In the genomic region with DNA sequence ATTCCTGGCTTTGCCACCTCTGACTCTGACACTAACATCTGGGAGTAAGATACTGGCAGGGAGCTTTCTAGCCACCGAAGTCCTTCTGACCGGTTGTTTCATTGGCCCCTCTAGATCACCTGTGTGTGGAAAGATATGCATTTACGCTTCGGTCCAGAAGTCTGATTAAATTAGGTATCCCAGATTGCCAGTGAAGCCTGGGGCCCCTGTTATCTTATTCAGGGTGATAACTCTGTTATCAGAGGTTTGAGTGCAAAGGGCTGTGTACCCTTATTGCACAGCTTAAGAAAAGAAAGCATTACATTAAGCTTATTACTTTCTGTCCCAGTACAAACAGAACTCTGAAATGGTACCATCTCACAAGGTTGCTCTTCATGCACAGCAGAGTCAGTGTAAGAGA, we compare ENCODE assay signal across 29 mouse cellular contexts. TPM values are rescaled to one million over a fixed set of nuclear protein-coding genes. Genes with fewer than 3 reads are reported as not detected.
"Had no signal": no experiment of that assay in that cellular context is flagged by ENCODE, and none has a peak within 500 bp of the region (broad histone marks: within the 10 kb centered on the region; RNA-seq: fewer than 3 reads in every experiment).

No protein-coding gene starts in this region.

- DNase-seq: cerebellum, adult 18-20 months; cerebellum, adult 2 months; cerebellum, adult 8-10 months; cerebellum, adult 9-10 months; cerebellum, adult 9-11 months; cerebellum, postnatal 10 days; cerebellum, postnatal 25 days; cerebellum, postnatal 36 days; embryo, embryonic 11 days; forebrain, postnatal 0 days; gastrocnemius, postnatal 10 days; gastrocnemius, postnatal 14 days; gastrocnemius, postnatal 25 days; gastrocnemius, postnatal 36 days; heart, adult 11 months; heart, adult 18-20 months had no signal

- ATAC-seq: forebrain, embryonic 13.5 days; forebrain, embryonic 14.5 days; forebrain, embryonic 15.5 days; forebrain, embryonic 16.5 days; forebrain, postnatal 0 days had no signal

- H3K4me2 ChIP-seq: embryonic facial prominence, embryonic 12.5 days; embryonic facial prominence, embryonic 13.5 days; embryonic facial prominence, embryonic 15.5 days; forebrain, embryonic 12.5 days; forebrain, embryonic 13.5 days; forebrain, embryonic 15.5 days had no signal

- H3K4me1 ChIP-seq: embryonic facial prominence, embryonic 15.5 days; forebrain, embryonic 15.5 days had no signal

- H3K27me3 ChIP-seq: embryonic facial prominence, embryonic 12.5 days; embryonic facial prominence, embryonic 13.5 days; embryonic facial prominence, embryonic 15.5 days; forebrain, embryonic 12.5 days; forebrain, embryonic 13.5 days; forebrain, embryonic 15.5 days had no signal

- H3K9ac ChIP-seq: embryonic facial prominence, embryonic 12.5 days; embryonic facial prominence, embryonic 13.5 days; embryonic facial prominence, embryonic 15.5 days; forebrain, embryonic 12.5 days; forebrain, embryonic 13.5 days; forebrain, embryonic 15.5 days; forebrain, postnatal 0 days had no signal

- H3K9me3 ChIP-seq: embryonic facial prominence, embryonic 10.5 days; embryonic facial prominence, embryonic 12.5 days; embryonic facial prominence, embryonic 13.5 days; embryonic facial prominence, embryonic 15.5 days; forebrain, embryonic 10.5 days; forebrain, embryonic 12.5 days; forebrain, embryonic 13.5 days; forebrain, embryonic 15.5 days had no signal

- H3K27ac ChIP-seq: embryonic facial prominence, embryonic 10.5 days; embryonic facial prominence, embryonic 12.5 days; embryonic facial prominence, embryonic 13.5 days; embryonic facial prominence, embryonic 15.5 days; forebrain, embryonic 12.5 days; forebrain, embryonic 13.5 days; forebrain, embryonic 15.5 days had no signal

- H3K36me3 ChIP-seq: embryonic facial prominence, embryonic 10.5 days; embryonic facial prominence, embryonic 12.5 days; embryonic facial prominence, embryonic 13.5 days; embryonic facial prominence, embryonic 15.5 days; forebrain, embryonic 10.5 days; forebrain, embryonic 12.5 days; forebrain, embryonic 15.5 days had no signal

- H3K4me3 ChIP-seq: embryonic facial prominence, embryonic 10.5 days; embryonic facial prominence, embryonic 12.5 days; embryonic facial prominence, embryonic 13.5 days; embryonic facial prominence, embryonic 15.5 days; erythroblast, embryonic 14.5 days; forebrain, embryonic 10.5 days; forebrain, embryonic 12.5 days; forebrain, embryonic 13.5 days; forebrain, embryonic 15.5 days had no signal

RNA-seq across cellular contexts. Expression of gene Tsku, which starts 18.1 kb away (rescaled TPM):
- total RNA-seq: common myeloid progenitor, adult 5-6 weeks; granulocyte monocyte progenitor cell, adult 5-6 weeks had no signal
- polyA plus RNA-seq: erythroblast, embryonic 14.5 days had no signal
